Mouse (Mus musculus) urinary bladder, postnatal 0 days (tissue): Measurements from ENCODE around the gene Jak2. TPM values are rescaled to one million over a fixed set of nuclear protein-coding genes. Genes with fewer than 3 reads are reported as not detected.

ENCODE experiments used
- polyA plus RNA-seq: library from polyadenylated mRNA; unstranded; fragments of >200 nt; fragmentation: Nextera tagmentation; extraction: Ambion mirVana; gene quantifications from 2 replicates; pipeline ENCODE4 v1.2.1, GENCODE M21; 2015

The Jak2 gene
- polyA plus RNA-seq = 13.7 and 14.5 TPM in 2 replicates

DNA sequence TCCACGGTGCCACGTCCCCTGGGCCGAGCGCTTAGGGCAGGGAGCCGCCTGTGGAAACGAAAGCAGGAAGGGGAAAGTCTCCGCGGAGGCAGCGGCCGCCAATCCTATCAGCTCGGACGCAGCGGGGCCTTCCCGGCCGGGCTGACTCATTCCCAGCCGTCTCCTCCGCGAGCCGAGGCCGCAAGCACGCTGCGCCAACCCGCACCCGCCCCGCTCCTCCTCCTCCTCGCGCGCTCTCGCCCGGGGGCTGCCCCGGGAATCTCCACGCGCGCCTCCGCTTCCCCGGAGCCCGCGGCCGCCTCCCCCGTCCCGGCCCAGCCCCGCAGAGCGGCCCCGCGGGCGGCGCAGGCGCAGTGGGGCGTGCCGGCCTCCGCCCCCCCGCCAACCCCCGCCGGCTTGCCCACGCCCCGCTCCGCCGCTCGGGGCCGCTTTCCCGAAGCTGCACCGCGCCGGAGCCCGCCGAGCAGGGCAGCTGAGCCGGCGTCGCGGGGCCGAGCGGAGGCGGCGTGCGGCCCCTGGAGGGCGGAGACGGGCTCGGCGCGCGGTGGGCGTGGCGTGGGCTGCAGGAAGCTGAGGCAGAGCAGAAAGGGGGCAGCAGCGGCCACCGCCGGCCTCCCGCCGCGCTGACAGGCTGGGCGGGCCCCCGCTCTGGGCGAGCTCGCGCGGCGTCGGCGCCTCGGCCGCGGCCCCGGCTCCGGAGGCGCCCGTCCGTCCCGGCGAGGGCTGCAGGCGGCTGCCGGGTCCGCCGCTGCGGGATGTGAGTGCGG is at the start of gene Jak2:
Jak2 (plus strand) TSS at position 638 of the 767 bp plus-strand sequence.

DNA sequence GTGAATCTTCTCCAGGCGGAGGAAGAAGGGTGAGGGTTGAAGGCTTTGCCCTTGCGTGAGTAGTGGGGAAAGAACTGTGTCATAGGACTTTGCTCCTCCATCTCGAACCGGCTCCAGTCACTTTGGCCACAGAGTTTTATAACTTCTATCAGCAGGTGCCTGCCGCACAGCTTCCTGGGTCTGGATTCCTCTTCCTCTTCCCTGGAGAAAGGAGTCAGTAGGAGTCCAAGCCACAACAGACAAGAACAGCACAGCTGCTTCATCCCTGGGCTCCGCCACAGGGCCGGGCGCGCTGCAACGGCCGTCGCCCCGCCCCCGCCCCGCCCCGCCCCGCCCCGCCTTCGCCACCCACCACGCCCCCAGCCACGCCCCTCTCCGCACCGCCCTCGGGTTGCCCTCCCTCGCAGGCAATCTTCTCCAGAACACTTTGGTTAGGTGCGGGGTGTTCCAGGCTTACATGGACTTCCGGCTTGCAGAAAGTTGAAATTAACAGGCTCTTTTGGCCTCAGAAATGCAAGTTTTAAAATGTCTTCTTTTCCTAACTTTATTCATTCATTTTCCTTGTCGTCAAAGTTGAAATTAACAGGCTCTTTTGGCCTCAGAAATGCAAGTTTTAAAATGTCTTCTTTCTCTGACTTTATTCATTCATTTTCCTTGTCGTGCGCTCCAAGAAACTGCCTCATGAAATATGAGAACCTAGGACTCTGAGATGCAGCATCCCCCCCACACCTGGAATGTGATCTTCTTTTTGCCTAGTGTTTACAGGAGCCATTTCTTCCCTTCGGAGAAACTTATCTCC is 73.6 kb downstream of the Jak2 start, which contains the start of gene Insl6:
Insl6 (minus strand) TSS at position 304 of the 799 bp plus-strand sequence.

DNA sequence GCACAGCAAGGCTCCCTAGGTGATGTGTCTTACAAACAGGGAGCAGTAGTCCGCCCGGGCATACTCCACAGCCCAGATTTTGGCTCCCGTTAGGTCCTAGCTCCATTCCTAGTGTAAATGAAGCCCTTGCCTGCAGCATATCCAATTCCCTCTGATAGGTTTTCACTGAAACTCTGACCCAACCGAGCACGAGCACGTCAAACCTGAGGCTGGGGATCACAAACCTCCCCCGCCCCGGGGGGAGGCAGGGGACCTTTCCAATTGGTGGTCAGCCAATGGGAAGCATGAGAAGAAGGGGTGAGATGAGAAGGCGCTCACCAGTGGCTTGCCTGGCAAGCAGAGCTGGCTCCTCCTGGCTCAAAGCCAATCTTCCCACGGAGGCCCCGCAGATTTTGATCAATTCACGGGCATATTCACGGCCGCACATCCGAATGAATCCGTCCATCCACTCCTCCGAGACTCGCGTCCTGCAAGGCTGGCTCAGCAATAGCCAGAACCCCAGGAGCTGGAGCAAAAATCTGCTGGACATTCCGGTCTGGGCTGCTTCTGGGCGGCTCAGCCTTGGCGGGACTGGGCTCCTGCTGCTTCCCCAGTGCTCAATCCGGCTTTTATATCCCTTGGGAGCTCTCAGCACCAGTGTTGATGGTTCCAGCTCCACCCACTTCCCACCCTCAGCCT is 82.6 kb downstream of the Jak2 start, which contains the start of gene Rln1:
Rln1 (minus strand) TSS at position 603 of the 678 bp plus-strand sequence.

Other genes starting within 250 kb of the Jak2 start
- gene Ak3, start 203.9 kb upstream of the Jak2 start, polyA plus RNA-seq = 114 and 127 TPM in 2 replicates
- 29.6 and 34.7 TPM in 2 replicates for gene Rcl1, start 150.5 kb upstream of the Jak2 start, polyA plus RNA-seq
- 3.9 and 4.0 TPM in 2 replicates for gene Insl6, start 73.5 kb downstream of the Jak2 start, polyA plus RNA-seq
- gene Rln1, start 82.8 kb downstream of the Jak2 start, polyA plus RNA-seq = 0.18 TPM in 1 of 2 replicates, not detected in the other
- 60.4 and 66.6 TPM in 2 replicates for gene Plgrkt, start 115.6 kb downstream of the Jak2 start, polyA plus RNA-seq
- gene Cd274, start 115.6 kb downstream of the Jak2 start, polyA plus RNA-seq = 0.12 and 0.74 TPM in 2 replicates
- gene Pdcd1lg2, start 159.1 kb downstream of the Jak2 start, polyA plus RNA-seq = 0.15 TPM in 1 of 2 replicates, not detected in the other